Mouse (Mus musculus) brain, embryonic 14.5 days (tissue): ENCODE results near the gene Gm17018.

Experiments
- CTCF ChIP-seq: fragments of 200-500 bp; IDR thresholded peaks from 2 replicates; pipeline ENCODE4 v1.5.1; 2012; ENCODE audit warnings: inconsistent platforms, mild to moderate bottlenecking, moderate library complexity, borderline replicate concordance; ENCODE audit not compliant: insufficient read depth, insufficient read length; ENCODE audit errors: extremely low read depth
- POLR2A ChIP-seq: fragments of 200-500 bp; IDR thresholded peaks from 2 replicates; pipeline ENCODE4 v1.6.1; 2012; ENCODE audit warnings: mild to moderate bottlenecking, inconsistent platforms, borderline replicate concordance; ENCODE audit not compliant: poor library complexity, insufficient read depth, insufficient read length, severe bottlenecking; ENCODE audit errors: extremely low read depth

DNA sequence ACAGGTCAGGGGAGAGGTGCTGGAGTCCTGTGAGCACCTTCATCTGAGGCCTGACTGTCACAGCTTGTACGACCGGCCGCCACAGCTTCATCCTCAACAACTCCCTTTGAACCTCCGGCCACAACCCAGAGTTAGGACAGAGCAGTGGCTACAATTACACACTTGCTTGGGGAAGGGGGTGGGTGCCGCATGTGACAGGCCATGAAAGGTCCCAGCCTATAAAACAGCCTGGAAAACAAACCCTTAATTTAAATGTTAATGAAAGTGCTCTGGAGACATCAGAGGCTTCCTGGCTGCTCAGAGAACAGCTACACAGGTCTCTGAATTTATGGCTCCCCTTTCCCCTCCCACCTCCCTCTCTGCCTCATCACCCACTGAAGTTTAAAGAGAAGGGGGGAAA is 61.7 kb downstream of the Gm17018 start:
- TF ChIP-seq POLR2A: no peak
- no peak for TF ChIP-seq CTCF
